Mouse (Mus musculus) liver, postnatal 0 days (tissue): Measurements from ENCODE around the gene Ncbp3.

Experiments
- CTCF ChIP-seq: sonication (generic); IDR thresholded peaks from 2 replicates; pipeline ENCODE4 v1.5.1; 2016; ENCODE audit warnings: antibody characterized with exemption, low read depth
- EP300 ChIP-seq: IDR thresholded peaks from 2 replicates; pipeline ENCODE4 v1.6.1; 2016; ENCODE audit warnings: antibody characterized with exemption, low read depth, mild to moderate bottlenecking

DNA sequence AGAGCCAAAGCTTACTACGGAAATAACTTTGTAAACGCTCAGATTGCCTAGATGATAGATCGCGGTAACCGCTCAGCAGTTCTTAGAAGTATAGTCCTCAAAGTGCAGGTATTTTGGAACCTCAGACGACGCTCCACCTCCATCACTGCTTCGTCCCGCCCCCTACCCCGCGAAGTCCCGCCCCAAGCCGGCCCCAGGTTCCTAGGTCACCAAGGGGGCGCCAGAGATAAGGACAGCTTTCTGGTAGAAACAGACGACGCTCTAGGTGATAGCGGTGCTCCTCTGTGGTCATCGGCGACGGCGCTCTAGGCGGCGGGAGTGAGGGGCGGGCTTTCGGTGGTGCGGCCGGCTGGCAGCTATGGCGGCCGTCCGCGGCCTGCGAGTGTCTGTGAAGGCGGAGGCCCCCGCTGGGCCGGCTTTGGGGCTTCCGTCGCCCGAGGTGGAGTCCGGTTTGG is at the start of gene Ncbp3:
- TF ChIP-seq CTCF (peak; percentile 93), EP300 (0 out of 2 replicates have a peak, but pooled peaks have one; percentile 58)
